Mouse (Mus musculus): ENCODE results near the gene Tpmt. TPM values are rescaled to one million over a fixed set of nuclear protein-coding genes. Genes with fewer than 3 reads are reported as not detected.

The Tpmt gene
- polyA plus RNA-seq, 1 experiment from 2014 or later, result 11.5 TPM

GRCm38 (mm10) chr13:47042024-47042633 lies 2.4 kb downstream of the Tpmt start:
- 0 out of 2 replicates have a peak overlapping the region, but pooled peaks have one; percentile 11 for H3K27ac ChIP-seq (replicated peaks)
- no peak for ATAC-seq (ENCODE audit: insufficient read depth)
- 48% methylated on average over 8 of the region's 8 CpGs for WGBS (ENCODE audit: insufficient replicate concordance)

GRCm38 (mm10) chr13:47040061-47040460 lies 4.5 kb downstream of the Tpmt start:
- H3K9ac ChIP-seq, result no peak overlapping the region
- 80% methylated on average over 5 of the region's 5 CpGs for WGBS (ENCODE audit: insufficient replicate concordance)
- H3K27me3 ChIP-seq, result peaks cover 16% of the 10 kb centered on the region
- H3K36me3 ChIP-seq (replicated peaks), result no peaks in the 10 kb centered on the region
- no peak overlapping the region for H3K27ac ChIP-seq (replicated peaks)
- H3K4me2 ChIP-seq, result no peak overlapping the region
- ATAC-seq (ENCODE audit: insufficient read depth), result no peak
- H3K4me1 ChIP-seq (replicated peaks), result peaks cover 30% of the 10 kb centered on the region
- no peak overlapping the region for H3K4me3 ChIP-seq (replicated peaks)
- H3K9me3 ChIP-seq (replicated peaks), result no peaks in the 10 kb centered on the region

More at GRCm38 (mm10) chr13:47042024-47042633, 2.4 kb downstream of the Tpmt start:
- Histone ChIP-seq H3K4me1 (replicated peaks) (peaks cover 30% of the 10 kb centered on the region), H3K27me3 (peaks cover 25% of the 10 kb centered on the region), H3K9ac (no peak overlapping the region), H3K4me2 (peak overlapping the region; percentile 93), H3K36me3 (replicated peaks) (no peaks in the 10 kb centered on the region), H3K9me3 (replicated peaks) (no peaks in the 10 kb centered on the region), H3K4me3 (replicated peaks) (peak overlapping the region; percentile 74)

GRCm38 (mm10) chr13:47037946-47038345 lies 6.6 kb downstream of the Tpmt start:
- peaks cover 12% of the 10 kb centered on the region; the same call in 1 of the 2 replicates for H3K4me1 ChIP-seq (replicated peaks)
- ATAC-seq (ENCODE audit: insufficient read depth), result no peak
- WGBS (ENCODE audit: insufficient replicate concordance), result 60% methylated on average over 6 of the region's 6 CpGs

GRCm38 (mm10) chr13:47033602-47034001 lies 10.9 kb downstream of the Tpmt start:
- 67% methylated on average over 4 of the region's 4 CpGs for WGBS (ENCODE audit: insufficient replicate concordance)
- H3K9me3 ChIP-seq (replicated peaks), result no peaks in the 10 kb centered on the region

More at GRCm38 (mm10) chr13:47037946-47038345, 6.6 kb downstream of the Tpmt start:
- no peak overlapping the region for H3K4me3 ChIP-seq (replicated peaks)
- no peak overlapping the region for H3K4me2 ChIP-seq
- H3K9ac ChIP-seq, result no peak overlapping the region
- no peaks in the 10 kb centered on the region for H3K27me3 ChIP-seq
- no peaks in the 10 kb centered on the region for H3K9me3 ChIP-seq (replicated peaks)
- no peaks in the 10 kb centered on the region for H3K36me3 ChIP-seq (replicated peaks)
- no peak overlapping the region for H3K27ac ChIP-seq (replicated peaks)

GRCm38 (mm10) chr13:47030376-47031107 lies 14.0 kb downstream of the Tpmt start:
- Histone ChIP-seq H3K4me1 (replicated peaks) (0 out of 2 replicates have a peak, but pooled peaks cover 4% of the 10 kb centered on the region), H3K27me3 (no peaks in the 10 kb centered on the region), H3K9me3 (replicated peaks) (no peaks in the 10 kb centered on the region), H3K9ac (no peak overlapping the region), H3K27ac (replicated peaks) (no peak overlapping the region), H3K4me3 (replicated peaks) (no peak overlapping the region), H3K36me3 (replicated peaks) (no peaks in the 10 kb centered on the region), H3K4me2 (no peak overlapping the region)
- no peak for ATAC-seq (ENCODE audit: insufficient read depth)
- 70% methylated on average over 17 of the region's 17 CpGs for WGBS (ENCODE audit: insufficient replicate concordance)

More at GRCm38 (mm10) chr13:47033602-47034001, 10.9 kb downstream of the Tpmt start:
- Histone ChIP-seq H3K27ac (replicated peaks) (no peak overlapping the region), H3K27me3 (no peaks in the 10 kb centered on the region), H3K4me2 (no peak overlapping the region), H3K36me3 (replicated peaks) (no peaks in the 10 kb centered on the region), H3K4me3 (replicated peaks) (no peak overlapping the region), H3K9ac (no peak overlapping the region), H3K4me1 (replicated peaks) (0 out of 2 replicates have a peak, but pooled peaks cover 4% of the 10 kb centered on the region)
- no peak for ATAC-seq (ENCODE audit: insufficient read depth)

GRCm38 (mm10) chr13:47020798-47021197 lies 23.7 kb downstream of the Tpmt start:
- Histone ChIP-seq H3K4me1 (replicated peaks) (no peaks in the 10 kb centered on the region), H3K27ac (replicated peaks) (no peak overlapping the region), H3K36me3 (replicated peaks) (no peaks in the 10 kb centered on the region), H3K27me3 (no peaks in the 10 kb centered on the region), H3K4me3 (replicated peaks) (no peak overlapping the region), H3K4me2 (no peak overlapping the region), H3K9me3 (replicated peaks) (no peaks in the 10 kb centered on the region), H3K9ac (no peak overlapping the region)
- 60% methylated on average over 7 of the region's 7 CpGs for WGBS (ENCODE audit: insufficient replicate concordance)
- ATAC-seq (ENCODE audit: insufficient read depth), result no peak

GRCm38 (mm10) chr13:47019774-47020173 lies 24.8 kb downstream of the Tpmt start:
- peaks cover 8% of the 10 kb centered on the region for H3K27me3 ChIP-seq
- H3K27ac ChIP-seq (replicated peaks), result no peak overlapping the region
- no peak overlapping the region for H3K4me2 ChIP-seq
- peaks cover 3% of the 10 kb centered on the region; the same call in 1 of the 2 replicates for H3K4me1 ChIP-seq (replicated peaks)
- no peak overlapping the region for H3K4me3 ChIP-seq (replicated peaks)
- 58% methylated on average over 7 of the region's 7 CpGs for WGBS (ENCODE audit: insufficient replicate concordance)
- no peak overlapping the region for H3K9ac ChIP-seq
- no peak for ATAC-seq (ENCODE audit: insufficient read depth)
- no peaks in the 10 kb centered on the region for H3K36me3 ChIP-seq (replicated peaks)
- no peaks in the 10 kb centered on the region for H3K9me3 ChIP-seq (replicated peaks)

GRCm38 (mm10) chr13:47017259-47017658 lies 27.3 kb downstream of the Tpmt start:
- no peak for ATAC-seq (ENCODE audit: insufficient read depth)
- peaks cover 23% of the 10 kb centered on the region for H3K27me3 ChIP-seq
- no peak overlapping the region for H3K4me3 ChIP-seq (replicated peaks)
- no peaks in the 10 kb centered on the region for H3K36me3 ChIP-seq (replicated peaks)
- H3K4me2 ChIP-seq, result no peak overlapping the region
- H3K9ac ChIP-seq, result no peak overlapping the region
- H3K4me1 ChIP-seq (replicated peaks), result peaks cover 14% of the 10 kb centered on the region
- H3K27ac ChIP-seq (replicated peaks), result no peak overlapping the region
- H3K9me3 ChIP-seq (replicated peaks), result no peaks in the 10 kb centered on the region
- WGBS (ENCODE audit: insufficient replicate concordance), result 35% methylated on average over 5 of the region's 5 CpGs

GRCm38 (mm10) chr13:47015195-47015501 lies 29.4 kb downstream of the Tpmt start:
- H3K36me3 ChIP-seq (replicated peaks), result no peaks in the 10 kb centered on the region
- peaks cover 14% of the 10 kb centered on the region for H3K4me1 ChIP-seq (replicated peaks)
- no peak for ATAC-seq (ENCODE audit: insufficient read depth)
- H3K4me2 ChIP-seq, result peak overlapping the region; percentile 88
- no peak overlapping the region for H3K27ac ChIP-seq (replicated peaks)
- WGBS (ENCODE audit: insufficient replicate concordance), result 67% methylated on average over 5 of the region's 5 CpGs
- peaks cover 23% of the 10 kb centered on the region for H3K27me3 ChIP-seq
- H3K4me3 ChIP-seq (replicated peaks), result no peak overlapping the region
- no peak overlapping the region for H3K9ac ChIP-seq
- no peaks in the 10 kb centered on the region for H3K9me3 ChIP-seq (replicated peaks)

- ATAC-seq (ENCODE audit: insufficient read depth), result no peak
- 3% methylated on average over 71 of the region's 73 CpGs for WGBS (ENCODE audit: insufficient replicate concordance)
Measured at GRCm38 (mm10) chr13:47014334-47015194, 30.0 kb downstream of the Tpmt start, which contains the start of gene Nhlrc1. Gene Nhlrc1, minus strand, starts transcription at chr13:47014850.

GRCm38 (mm10) chr13:47013740-47014139 lies 30.8 kb downstream of the Tpmt start:
- ATAC-seq (ENCODE audit: insufficient read depth), result no peak
- 53% methylated on average over 10 of the region's 10 CpGs for WGBS (ENCODE audit: insufficient replicate concordance)
- H3K27me3 ChIP-seq, result peaks cover 23% of the 10 kb centered on the region
- no peak overlapping the region for H3K4me3 ChIP-seq (replicated peaks)
- peak overlapping the region; percentile 88 for H3K4me2 ChIP-seq
- H3K9me3 ChIP-seq (replicated peaks), result no peaks in the 10 kb centered on the region
- H3K27ac ChIP-seq (replicated peaks), result no peak overlapping the region
- no peak overlapping the region for H3K9ac ChIP-seq
- no peaks in the 10 kb centered on the region for H3K36me3 ChIP-seq (replicated peaks)
- H3K4me1 ChIP-seq (replicated peaks), result peaks cover 14% of the 10 kb centered on the region

More at GRCm38 (mm10) chr13:47014334-47015194, 30.0 kb downstream of the Tpmt start, which contains the start of gene Nhlrc1:
- Histone ChIP-seq H3K4me3 (replicated peaks) (peak within 1 kb of the TSS; percentile 60), H3K27me3 (peaks cover 23% of the 10 kb centered on the region), H3K9ac (0 out of 2 replicates have a peak within 1 kb of the TSS, but pooled peaks have one; percentile 25), H3K27ac (replicated peaks) (no peak within 1 kb of the TSS), H3K9me3 (replicated peaks) (no peaks in the 10 kb centered on the region), H3K4me1 (replicated peaks) (peaks cover 14% of the 10 kb centered on the region), H3K36me3 (replicated peaks) (no peaks in the 10 kb centered on the region), H3K4me2 (peak within 1 kb of the TSS; percentile 88)
